Mouse (Mus musculus) left cerebral cortex, adult 9 months (tissue): ENCODE measurements around the gene Lix1l.
"Not testable (repeated sequence)": the region's sequence is repeated elsewhere in the genome, so short reads cannot be mapped to it uniquely, and the experiment has no call there.

Source experiments
- DNase-seq, 2 experiments: peaks; one replicate each; pipeline ENCODE4 v3.0.0; 2022; ENCODE audit warnings: low spot score in 2 of 2

Gene Lix1l

DNA sequence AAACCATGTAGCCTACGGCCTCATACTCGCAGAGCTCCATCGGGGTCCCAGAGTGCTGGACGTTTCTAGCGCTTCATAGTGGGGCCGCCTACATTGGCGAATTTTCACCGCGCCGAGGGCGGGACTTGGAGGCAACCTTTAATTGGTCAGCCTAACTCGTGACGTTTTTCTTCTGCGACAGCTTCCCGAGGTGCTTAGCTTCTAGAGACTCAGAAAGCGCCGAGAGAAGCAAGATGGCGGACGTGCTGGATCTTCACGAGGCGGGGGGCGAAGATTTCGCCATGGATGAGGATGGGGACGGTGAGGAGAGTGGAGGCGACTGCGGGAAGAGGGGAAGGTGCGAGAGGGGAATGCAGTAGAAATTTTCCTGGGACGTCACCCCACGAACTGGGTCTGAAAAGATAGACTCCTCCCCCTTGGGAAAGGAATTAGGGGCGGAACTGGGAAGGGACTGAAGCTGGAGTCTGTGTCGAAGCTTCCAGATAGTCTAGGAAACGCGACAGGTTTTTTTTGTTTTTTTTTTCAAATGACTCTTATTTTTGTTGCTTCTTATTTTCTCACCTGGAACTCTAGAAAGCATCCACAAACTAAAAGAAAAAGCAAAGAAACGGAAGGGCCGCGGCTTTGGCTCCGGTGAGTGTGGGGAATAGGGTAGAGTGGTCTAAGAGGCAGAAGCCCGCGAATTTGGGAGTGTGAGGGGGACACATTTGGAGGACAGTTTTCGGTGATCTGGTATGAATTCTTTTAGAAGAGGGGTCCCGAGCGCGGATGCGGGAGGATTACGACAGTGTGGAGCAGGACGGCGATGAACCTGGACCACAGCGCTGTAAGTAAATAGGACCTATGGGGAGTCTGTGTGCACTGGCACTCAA is 29.0 kb downstream of the Lix1l start, which contains the start of gene Rbm8a:
Gene Rbm8a, plus strand, starts transcription at position 205 of the 872 bp plus-strand sequence.
- peak; percentile 88 to 98 for DNase-seq

DNA sequence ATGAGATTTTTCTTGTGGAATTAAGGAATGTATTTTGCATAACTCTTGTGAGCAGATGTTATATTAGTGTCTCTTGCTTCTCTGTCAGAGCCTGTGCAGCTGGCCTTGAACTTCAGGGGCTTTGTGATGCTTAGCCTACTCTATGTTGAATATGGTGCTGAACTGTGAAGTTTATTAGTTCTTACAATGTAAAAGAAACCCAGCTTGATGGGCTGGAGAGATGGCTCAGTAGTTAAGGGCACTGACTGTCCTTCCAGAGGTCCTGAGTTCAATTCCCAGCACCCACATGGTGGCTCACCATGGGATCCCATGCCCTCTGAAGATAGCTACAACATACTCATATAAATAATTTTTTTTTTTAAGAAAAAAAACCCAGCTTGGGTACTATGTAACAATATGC is 31.1 kb downstream of the Lix1l start:
- no peak for DNase-seq

DNA sequence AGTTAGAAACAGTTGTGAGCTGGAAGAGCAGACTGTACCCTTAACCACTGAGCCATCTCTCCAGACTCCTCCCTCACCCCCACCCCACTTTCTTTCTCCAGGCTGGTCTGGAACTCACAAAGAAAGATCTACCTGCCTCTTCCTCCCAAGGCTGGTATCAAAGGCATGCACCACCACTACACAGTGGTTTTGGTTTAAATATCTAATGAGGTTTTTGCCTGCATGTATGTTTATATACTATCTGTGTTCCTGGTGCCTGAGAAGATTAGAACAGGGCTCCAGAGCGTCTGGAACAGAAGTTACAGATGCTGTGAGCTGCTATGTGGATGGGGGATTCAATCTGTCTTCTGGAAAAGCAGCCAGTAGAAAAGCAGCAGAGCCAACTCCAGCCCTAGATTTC is 33.1 kb downstream of the Lix1l start:
- no peak for DNase-seq

DNA sequence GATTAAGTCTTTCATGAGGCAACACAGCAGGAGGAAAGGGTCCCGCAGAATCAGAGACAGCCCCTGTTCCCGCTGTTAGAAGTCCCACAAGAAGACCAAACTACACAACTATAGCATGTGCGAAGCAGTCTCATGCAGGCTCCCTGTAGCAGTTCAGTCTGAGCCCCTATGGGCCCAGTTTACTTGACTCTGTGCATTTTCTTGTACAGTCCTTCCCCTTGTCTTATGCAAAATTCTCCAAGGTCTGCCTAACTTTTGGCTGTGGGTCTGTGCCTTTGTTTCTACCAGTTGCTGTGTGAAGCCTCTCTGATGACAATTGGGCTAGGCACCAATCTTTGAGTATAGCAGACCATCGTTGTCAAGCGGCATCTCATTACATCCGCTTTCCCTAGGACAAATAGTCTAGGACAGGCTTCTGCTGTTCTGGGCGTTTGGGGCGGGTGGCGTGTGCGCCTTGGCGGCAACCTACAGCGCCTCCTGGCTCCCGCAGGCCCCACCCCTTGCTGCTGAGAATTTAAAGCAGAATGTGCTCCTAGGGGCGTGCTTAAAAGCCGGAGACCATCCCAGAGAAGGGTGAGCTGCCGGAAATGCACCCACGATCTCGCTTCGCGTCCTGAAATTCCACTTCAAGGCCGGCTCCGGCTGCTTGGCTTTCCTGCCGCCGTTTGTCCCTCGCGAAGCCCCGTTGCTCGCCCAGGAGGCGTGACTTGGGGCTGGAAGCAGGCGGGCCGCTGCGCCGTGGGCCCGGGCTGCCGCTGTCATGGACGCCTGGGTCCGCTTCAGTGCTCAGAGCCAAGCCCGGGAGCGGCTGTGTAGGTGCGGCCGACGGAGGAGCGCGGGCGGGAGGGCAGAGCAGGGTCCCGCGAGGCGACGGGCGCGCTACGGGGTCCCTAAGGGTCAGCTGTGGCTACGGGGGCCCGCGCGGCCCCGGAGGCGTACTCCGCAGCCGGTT is 34.3 kb downstream of the Lix1l start, which contains the start of the genes Pex11b and Gm42957:
Gene Pex11b, plus strand, starts transcription at position 449 of the 952 bp plus-strand sequence.
Gene Gm42957, plus strand, starts transcription at position 547 of the 952 bp plus-strand sequence.
- DNase-seq, result peak; percentile 71 to 87

DNA sequence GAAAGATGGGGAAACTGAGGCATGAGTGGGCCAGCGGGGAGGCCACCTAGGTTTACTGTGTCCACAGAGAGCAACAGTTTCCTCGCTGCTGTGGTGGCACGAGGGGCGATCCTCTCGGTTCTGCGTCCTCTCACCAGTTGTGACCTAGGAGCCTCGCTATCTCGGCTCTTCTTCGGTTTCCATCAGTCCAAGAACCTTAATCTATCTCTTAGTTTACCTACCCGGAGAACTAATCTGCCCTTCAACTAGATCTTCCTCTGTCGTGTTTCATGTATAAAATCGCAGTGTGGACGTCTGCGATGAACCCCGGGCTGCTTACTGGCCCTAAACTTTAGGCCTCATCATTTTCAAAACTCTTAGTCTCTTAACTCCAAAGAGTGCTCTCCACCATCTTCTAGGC is 35.0 kb downstream of the Lix1l start:
- DNase-seq, result no peak

DNA sequence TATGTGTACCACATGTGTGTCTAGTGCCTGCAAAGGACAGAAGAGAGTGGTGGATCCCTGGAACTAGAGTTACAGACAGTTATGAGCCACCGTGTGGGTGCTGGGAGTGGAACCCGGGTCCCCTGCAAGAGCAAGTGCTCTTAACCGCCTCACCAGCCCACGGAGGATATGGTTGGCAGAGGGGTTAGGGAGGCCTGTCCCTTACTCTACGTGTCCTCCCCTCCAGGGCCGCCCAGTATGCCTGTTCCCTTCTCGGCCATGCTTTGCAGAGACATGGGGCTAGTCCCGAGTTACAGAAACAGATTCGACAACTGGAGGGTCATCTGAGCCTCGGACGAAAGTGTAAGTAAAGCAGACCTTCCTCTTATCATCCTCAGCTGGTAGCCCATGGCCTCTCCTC is 35.5 kb downstream of the Lix1l start:
- no peak for DNase-seq

DNA sequence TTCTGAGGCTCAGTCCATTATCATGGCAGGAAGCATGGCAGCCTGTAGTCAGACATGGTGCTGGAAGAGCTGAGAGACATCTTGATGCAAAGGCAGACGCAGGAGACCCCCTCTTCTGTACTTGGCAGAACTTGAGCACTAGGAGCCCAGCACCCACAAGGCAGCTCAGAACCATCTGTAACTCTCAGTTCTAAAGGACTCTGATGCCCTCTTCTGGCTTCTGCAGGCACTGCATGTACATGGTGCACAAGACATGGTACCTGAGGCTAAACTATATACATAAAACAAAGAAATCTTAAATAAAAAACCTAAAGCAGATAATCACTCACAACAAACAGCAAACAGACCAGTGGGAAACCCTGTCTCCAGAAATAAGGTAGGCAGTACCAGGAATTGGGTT is 38.3 kb downstream of the Lix1l start:
- DNase-seq, result peak in 1 of 2 experiments; percentile 66

DNA sequence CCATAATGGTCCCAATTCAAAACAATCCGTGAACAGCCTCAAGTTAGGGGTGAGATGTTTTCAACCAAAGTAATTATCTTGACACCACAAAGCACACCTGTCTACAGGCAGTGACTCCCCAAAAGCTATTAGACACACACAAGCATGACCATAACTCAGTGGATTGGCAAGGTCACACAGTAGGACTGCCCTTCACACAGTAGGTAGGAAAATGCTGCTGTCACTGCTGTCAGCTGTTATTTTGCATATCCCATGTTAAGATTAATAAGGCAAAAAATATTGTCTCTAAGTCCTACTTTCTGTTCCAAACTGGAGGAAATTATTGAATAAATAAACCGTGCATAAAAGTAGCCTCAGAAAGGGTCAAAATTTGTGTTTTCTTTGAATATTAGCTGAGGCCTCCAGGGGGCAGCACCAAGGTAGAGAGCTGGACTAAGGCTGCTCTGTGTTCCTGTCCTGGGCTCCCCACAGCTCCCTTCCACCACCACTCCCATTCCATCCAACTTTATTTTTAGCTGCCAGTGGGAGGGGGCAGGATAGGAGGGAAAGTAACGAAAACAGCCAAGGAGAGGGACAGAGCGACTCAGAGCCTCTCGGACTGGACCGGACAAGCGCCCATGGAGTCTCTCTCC is 44.2 kb downstream of the Lix1l start, which contains the start of gene Itga10:
Gene Itga10, plus strand, starts transcription at position 567 of the 632 bp plus-strand sequence.
- DNase-seq, result no peak

DNA sequence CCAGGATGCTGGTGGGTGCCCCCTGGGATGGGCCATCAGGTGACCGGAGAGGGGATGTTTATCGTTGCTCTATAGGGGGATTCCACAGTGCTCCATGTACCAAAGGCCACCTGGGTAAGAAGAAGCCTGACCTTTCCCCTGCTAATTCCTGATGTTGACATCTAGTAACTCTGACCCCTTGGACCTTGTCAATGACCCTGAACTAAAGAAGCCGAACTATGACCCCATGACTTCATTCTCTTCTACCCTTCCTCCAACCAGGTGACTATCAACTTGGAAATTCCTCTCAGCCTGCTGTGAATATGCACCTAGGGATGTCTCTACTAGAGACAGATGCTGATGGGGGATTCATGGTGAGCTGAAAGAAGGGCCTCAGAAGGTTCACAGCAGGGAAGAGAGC is 46.4 kb downstream of the Lix1l start:
- no peak for DNase-seq

DNA sequence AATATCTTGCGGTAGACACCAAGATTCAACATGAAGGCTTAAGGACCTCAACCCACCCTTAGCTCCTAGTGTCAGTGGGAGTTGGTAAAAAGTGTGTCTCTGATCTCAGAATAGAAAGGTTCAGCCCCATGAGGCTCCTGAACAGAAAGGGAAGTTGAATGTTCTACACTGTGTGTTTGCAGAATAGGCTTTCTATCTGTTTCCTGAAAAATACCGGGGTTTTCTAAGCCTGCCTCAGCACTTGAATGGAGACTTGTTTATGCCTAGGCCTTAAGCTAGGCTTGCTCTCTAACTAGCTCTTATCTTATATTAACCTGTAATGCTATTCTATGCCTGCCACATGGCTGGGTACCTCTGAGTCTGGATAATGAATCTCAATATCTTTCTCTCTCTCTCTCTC is 60.0 kb downstream of the Lix1l start:
- DNase-seq, result no peak

DNA sequence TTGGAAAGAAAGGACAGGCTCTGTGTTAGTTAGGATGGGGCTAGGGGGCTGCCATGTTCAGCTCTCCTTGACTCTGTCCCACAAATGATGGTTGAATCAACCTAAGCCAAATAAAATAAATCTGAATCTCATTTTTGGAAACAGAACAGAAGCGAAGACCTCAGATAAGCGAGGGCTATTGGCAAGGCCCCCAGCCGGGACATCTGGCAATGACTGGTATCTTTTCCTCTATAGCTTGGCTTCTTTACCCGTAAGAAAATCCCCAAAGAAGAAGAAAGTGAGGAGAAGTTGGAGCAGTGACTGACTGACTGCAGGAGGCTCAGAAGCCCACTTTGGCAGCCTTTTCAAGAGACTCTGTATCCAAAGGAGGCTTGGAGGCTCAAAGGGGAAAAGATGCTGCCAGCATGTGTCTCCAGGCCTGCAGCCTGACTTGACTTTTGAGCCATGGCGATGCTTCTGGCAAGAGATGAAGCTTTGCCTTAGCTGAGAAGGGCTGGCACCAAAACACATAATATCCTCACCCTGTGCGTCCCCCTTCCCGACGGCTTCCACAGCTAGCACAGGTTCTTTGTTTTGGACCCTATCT is 61.9 kb downstream of the Lix1l start:
- no peak for DNase-seq

DNA sequence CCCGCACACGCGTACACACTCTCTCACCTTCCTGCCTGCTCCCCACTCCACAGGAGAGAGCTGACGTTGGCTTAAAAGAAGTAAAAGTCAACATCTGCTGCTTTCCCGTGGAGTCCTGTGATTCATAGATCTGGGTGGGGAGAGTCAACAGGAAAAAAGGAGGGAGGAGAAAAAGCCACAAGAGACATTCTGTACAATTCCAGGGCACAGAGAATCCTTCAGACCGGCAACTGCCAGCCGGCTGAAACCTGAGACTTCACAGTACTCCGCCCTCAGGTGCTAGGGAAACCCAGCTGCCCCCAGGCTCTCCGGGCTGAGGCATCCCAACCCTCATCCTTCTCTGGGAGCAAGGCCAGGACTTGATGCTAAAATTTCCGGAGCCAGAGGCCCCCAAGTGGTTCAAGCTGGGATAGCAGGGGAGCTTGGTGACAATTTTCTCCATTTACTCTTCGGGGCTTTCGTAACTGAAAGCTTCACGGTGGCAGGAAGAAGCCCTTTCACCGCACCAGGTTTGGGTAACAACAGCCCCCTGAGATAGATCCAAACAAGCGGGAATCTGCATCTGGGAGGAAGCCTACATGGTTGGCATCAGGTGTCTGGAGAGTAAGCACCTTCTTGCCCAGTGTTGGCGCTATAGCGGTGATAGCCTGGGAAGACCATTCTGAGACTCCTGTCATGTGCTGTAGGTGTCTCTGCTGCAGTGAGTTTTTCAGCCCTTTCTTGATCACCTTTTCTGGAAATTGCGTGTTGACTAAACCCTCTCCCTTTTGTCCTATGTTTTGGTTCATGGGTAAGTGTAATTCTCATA is 62.7 kb downstream of the Lix1l start:
- DNase-seq, result peak; percentile 59 to 93

DNA sequence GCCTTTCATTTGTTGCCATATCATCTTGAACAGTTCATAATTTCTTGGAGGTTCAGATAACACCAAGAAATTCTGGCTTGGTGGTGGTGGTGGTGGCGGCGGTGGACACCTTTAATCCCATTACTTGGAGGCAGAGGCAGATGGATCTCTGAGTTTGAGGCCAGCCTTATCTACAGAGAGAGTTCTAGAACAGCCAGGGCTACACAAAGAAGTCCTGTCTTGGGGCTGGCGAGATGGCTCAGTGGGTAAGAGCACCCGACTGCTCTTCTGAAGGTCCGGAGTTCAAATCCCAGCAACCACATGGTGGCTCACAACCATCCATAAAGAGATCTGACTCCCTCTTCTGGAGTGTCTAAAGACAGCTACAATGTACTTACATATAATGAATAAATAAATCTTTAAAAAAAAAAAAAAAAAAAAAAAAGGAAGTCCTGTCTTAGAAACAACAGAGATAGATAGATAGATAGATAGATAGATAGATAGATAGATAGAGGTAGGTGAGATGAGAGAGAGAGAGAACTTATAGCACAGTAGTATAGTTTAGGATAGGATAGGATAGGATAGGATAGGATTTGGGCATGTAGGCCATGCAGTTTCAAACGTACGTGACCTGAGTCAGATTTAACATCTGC is 64.9 kb downstream of the Lix1l start:
- not testable (repeated sequence) for DNase-seq

DNA sequence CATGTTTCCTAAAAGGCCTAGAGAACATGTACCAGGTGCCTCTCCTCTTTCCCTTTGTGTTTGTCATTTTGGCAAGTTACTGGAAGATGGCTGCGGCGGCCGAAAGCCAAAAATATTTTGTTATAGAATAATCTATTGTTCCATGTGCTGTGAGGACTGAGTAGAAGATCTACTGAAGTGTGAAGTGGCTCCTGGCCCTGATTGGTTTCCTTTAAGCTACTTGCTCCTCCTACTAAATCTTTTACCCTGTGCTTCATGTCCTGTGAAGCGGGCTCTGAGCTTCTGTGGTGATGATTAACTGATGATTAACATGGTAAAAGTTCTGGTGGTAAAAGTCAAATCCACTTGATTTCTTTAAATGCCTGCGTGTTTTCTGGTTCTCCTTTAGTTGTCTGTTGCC is 66.0 kb downstream of the Lix1l start:
- DNase-seq, result no peak

DNA sequence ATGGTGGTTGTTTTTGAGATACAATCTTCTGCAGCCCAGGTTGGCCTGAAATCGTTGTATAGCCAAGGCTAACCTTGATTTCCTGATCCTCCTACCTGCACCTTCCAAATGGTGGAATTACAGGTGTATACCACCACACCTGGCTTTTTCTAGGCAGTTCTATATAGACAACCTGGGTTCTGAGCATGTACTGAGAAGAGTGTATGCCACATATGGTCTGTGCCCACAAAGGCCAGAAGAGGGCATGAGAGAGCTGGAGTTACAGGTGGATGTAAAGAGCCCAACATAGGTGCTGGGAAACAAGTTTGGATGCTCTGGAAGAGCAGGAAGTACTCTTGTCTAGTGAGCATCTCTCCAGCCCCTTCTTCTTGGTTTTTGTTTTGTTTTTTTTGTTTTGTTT is 66.4 kb downstream of the Lix1l start:
- no peak for DNase-seq

DNA sequence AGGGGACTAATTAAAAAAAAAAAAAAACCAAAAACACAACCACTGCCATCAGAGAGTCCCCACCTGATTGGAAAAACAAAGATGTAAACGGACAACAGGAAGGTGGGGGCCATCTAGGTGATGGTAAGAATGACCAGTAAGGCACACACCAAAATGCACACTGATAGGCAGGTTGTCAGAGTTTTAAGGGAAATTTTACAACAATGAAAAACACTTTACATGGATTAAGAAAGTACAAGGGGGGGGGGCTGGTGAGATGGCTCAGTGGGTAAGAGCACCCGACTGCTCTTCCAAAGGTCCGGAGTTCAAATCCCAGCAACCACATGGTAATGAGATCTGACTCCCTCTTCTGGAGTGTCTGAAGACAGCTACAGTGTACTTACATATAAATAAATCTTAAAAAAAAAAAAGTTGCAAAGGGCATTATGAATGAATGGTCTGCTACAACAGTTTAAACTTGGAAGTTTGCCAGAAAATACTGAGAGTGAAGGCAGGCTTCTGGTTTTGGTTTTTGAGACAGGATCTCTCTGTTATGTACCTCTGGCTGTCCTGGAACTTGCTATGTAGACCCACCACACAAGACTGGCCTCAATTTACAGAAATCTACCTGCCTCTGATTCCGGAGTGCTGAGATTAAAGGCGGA is 67.6 kb downstream of the Lix1l start:
- no peak for DNase-seq

DNA sequence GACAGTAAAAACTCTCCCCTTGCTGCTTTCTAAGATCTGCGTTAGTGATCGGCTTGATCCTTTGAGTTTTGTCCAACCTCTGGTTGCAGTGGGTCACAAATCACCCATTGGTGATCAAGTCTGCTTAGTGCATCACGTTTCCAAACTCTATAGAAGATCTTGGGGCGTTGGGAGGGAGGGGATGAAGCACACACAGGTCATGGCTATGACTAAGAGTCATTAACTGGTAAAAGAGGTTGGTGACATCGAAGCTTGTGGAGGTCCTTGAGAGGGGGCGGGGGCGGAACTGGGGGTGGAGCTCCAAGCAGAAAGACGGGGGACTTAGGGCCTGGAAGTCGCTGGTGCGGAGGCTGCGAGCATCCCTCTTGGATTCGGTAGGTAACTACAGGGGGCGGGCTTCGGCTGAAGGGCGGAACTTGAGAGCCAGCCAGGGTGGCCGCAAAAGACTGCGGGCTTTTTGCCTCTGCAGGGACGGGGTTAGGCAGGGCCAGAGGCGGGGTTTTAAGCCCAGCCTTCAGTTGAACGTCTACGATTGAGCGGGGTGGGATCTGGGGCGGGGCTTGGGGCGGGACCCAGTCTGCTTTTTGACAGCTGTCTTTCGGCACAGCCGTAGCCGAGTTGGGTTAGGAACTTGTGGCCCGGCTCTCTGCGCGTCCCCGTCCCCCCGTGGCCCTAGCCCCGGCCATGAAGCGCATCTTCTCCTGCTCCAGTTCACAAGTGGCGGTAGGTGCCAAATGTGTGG is 68.9 kb downstream of the Lix1l start, which contains the start of gene Ankrd35:
Gene Ankrd35, plus strand, starts transcription at position 405 of the 742 bp plus-strand sequence.
- DNase-seq, result peak; percentile 39 to 71

DNA sequence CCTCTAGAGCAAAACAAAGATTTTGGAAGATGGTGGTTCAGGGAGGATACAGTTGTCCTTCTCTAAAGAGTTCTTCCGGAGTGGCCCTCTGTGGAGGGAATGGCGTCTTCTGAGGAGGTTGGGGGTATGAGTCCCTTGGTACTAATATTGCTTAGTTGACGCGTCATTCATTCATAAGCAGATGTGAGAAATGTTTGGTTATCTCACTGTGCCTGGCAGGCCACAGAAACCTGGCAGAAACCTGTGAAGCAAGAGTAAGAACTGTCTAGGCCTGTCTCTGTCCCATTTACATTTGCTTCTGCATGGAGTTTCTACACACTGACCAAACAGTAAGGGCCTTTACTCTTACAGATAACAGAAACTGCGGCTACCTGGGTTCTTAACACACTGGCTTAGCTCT is 70.6 kb downstream of the Lix1l start:
- no peak for DNase-seq

DNA sequence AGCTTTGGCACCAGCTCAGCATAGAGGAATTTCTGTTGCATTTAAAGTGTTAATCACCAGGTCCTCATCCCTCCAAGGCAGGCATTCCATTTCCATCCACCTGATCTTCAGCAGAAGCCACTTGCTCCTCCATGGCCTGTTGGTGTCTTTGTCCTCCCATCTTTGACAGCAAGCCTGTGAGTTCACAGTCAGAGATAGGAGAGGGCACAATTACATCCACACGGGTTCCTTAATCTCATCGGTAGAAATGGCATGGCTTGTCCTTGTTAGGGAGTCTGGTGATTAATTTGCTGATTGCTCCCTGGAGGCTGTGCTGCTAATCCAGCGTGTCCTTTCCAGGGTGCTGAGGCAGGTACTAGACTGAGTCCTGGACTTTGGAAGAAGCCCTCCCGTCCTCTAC is 72.6 kb downstream of the Lix1l start:
- no peak for DNase-seq
